Mouse (Mus musculus) right cerebral cortex, postnatal 25 days (tissue): ENCODE measurements around the gene Esrp2.

ENCODE experiments used
- DNase-seq: peaks from one replicate; pipeline ENCODE4 v3.0.0; 2022

The Esrp2 gene

GRCm38 (mm10) chr8:106136156-106137130 is at the start of gene Esrp2:
Gene Esrp2 (minus strand): TSS chr8:106136974.
- no peak for DNase-seq

GRCm38 (mm10) chr8:106186394-106186793 is 49.6 kb upstream of the Esrp2 start:
- DNase-seq, result no peak

- DNase-seq, result no peak
Observed at GRCm38 (mm10) chr8:106185628-106186270, 49.0 kb upstream of the Esrp2 start.

- DNase-seq, result no peak
Observed at GRCm38 (mm10) chr8:106178428-106178827, 41.7 kb upstream of the Esrp2 start.

GRCm38 (mm10) chr8:106177594-106177993 is 40.8 kb upstream of the Esrp2 start:
- no peak for DNase-seq

- DNase-seq, result no peak
Observed at GRCm38 (mm10) chr8:106176891-106177290, 40.1 kb upstream of the Esrp2 start.

GRCm38 (mm10) chr8:106173566-106173965 is 36.8 kb upstream of the Esrp2 start:
- no peak for DNase-seq

- DNase-seq, result no peak
Observed at GRCm38 (mm10) chr8:106169934-106170480, 33.2 kb upstream of the Esrp2 start.

GRCm38 (mm10) chr8:106169017-106169933 is 32.5 kb upstream of the Esrp2 start:
- no peak for DNase-seq

- DNase-seq, result peak; percentile 93
Observed at GRCm38 (mm10) chr8:106168356-106169016, 31.7 kb upstream of the Esrp2 start, which contains the start of gene Slc7a6. Gene Slc7a6 (plus strand): TSS chr8:106168857.

GRCm38 (mm10) chr8:106165460-106165859 is 28.7 kb upstream of the Esrp2 start:
- DNase-seq, result peak; percentile 59

GRCm38 (mm10) chr8:106163251-106163650 is 26.5 kb upstream of the Esrp2 start:
- DNase-seq, result no peak

GRCm38 (mm10) chr8:106159876-106160275 is 23.1 kb upstream of the Esrp2 start:
- no peak for DNase-seq

GRCm38 (mm10) chr8:106158381-106158780 is 21.6 kb upstream of the Esrp2 start:
- no peak for DNase-seq

- no peak for DNase-seq
Observed at GRCm38 (mm10) chr8:106157419-106157818, 20.6 kb upstream of the Esrp2 start.

GRCm38 (mm10) chr8:106152876-106153275 is 16.1 kb upstream of the Esrp2 start:
- DNase-seq, result no peak

- DNase-seq, result no peak
Observed at GRCm38 (mm10) chr8:106151041-106151440, 14.3 kb upstream of the Esrp2 start.

GRCm38 (mm10) chr8:106150653-106151000 is 13.9 kb upstream of the Esrp2 start:
- no peak for DNase-seq

GRCm38 (mm10) chr8:106149801-106150652 is 13.3 kb upstream of the Esrp2 start, which contains the start of gene Pla2g15:
Gene Pla2g15 (plus strand): TSS chr8:106150399.
- peak; percentile 93 for DNase-seq

- no peak for DNase-seq
Observed at GRCm38 (mm10) chr8:106149025-106149424, 12.3 kb upstream of the Esrp2 start.
